Mouse (Mus musculus): ENCODE measurements around the gene Aldh3a2.
"Not testable (repeated sequence)": the region's sequence is repeated elsewhere in the genome, so short reads cannot be mapped to it uniquely, and the experiment has no call there.

Aldh3a2 gene

GRCm38 (mm10) chr11:61266551-61267533 lies at the start of gene Aldh3a2:
Gene Aldh3a2 (minus strand): TSS chr11:61267464.
- peak; percentile 96 for DNase-seq (ENCODE audit: low spot score)

DNA sequence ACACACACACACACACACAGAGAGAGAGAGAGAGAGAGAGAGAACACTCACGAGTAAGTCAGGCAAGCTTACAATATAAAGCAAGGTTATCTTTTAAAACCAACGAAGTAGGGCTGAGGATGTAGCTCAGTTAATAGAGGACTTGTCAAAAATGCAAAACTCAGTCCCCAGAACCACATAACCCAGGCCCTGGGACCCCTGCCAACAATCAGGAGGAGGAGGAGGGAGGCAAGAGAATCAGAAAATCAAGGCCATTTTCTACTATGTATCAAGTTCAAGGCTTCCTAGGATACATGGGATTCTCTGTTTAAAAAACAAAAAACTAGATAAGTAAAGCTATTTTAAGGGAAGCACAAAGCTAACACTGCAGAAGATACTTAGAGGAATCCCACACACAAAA lies 49.6 kb upstream of the Aldh3a2 start:
- no peak for DNase-seq (ENCODE audit: low spot score)

DNA sequence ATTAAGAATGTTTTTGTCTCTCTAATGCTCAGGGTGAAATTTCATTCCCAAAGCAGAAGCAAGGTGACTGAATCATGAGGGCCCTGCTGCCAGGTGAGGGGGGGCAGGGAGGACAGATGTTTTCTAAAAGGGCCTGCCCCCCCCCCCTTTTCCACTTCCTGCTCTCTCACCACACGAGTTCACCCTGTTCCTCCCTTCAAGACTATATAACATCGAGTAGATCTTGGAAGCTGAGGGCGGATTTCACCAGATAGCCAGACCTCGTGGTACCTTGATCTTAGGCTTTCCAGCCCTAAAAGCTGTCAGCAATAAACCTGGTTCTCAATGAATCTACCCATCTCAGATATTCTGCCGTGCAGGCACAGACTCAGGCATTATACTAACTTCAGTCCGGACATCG lies 43.1 kb upstream of the Aldh3a2 start:
- no peak for DNase-seq (ENCODE audit: low spot score)

DNA sequence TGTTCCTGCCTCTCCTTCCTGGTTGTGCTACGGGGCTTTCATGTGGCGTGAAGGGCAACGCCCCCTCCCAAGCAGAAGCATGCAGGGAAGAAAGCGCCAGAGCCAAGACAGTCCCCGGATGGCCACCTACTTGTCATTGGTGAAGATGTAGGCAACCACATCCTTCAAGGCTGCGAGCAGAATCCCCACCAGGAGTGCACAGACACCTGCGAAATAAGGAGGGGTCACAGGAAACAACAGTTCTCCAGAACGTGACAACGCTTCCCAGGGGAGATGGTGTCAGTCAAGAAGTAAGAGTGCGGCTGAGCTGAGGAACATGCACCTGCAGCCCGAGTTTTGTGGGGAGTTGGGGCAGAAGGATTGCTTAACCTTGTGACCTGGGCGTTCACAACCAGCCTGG lies 42.6 kb upstream of the Aldh3a2 start:
- no peak for DNase-seq (ENCODE audit: low spot score)

GRCm38 (mm10) chr11:61307795-61308194 lies 40.5 kb upstream of the Aldh3a2 start:
- no peak for DNase-seq (ENCODE audit: low spot score)

DNA sequence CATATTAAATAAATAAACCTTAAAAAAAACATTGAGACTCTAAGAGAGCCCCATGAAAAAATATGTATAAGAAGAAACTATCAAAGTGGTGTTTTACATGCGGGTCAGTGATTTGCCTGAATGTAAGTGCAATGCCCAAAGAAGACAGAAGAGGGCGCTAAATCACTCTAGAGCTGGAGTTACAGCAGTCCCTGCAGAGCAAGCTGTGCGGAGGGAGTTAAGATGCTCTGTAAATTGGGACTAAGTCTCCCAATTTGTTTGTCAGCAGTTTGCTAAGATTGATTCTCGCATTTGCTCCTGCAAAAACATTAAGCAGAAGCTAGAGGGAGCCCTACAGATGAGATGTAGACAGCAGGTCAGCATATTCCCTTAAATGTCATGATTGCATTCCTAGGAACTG lies 38.1 kb upstream of the Aldh3a2 start:
- peak; percentile 50 for DNase-seq (ENCODE audit: low spot score)

DNA sequence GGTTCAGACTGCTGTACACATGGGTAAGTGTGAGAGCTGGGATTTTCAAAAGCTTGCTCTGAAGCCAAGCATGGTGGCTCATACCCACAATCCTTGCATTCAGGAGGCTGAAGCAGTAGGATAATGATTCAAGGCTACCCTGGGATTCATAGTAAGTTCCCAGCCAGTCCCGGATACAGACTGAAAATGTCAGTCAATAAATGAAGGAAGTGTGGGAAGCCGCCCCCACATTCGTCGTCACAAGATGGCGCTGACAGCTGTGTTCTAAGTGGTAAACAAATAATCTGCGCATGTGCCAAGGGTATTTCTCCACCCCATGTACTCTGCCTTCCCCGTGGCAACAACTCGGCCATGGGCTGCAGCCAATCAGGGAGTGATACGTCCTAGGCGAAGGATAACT lies 37.3 kb upstream of the Aldh3a2 start:
- DNase-seq (ENCODE audit: low spot score) = not testable (repeated sequence)

- DNase-seq (ENCODE audit: low spot score) = peak; percentile 21
Measured at GRCm38 (mm10) chr11:61300716-61301392, 33.6 kb upstream of the Aldh3a2 start.

- no peak for DNase-seq (ENCODE audit: low spot score)
Measured at GRCm38 (mm10) chr11:61300205-61300604, 32.9 kb upstream of the Aldh3a2 start.

GRCm38 (mm10) chr11:61297901-61298300 lies 30.6 kb upstream of the Aldh3a2 start:
- DNase-seq (ENCODE audit: low spot score) = no peak

- no peak for DNase-seq (ENCODE audit: low spot score)
Measured at GRCm38 (mm10) chr11:61297326-61297725, 30.1 kb upstream of the Aldh3a2 start.

- no peak for DNase-seq (ENCODE audit: low spot score)
Measured at GRCm38 (mm10) chr11:61296556-61296955, 29.3 kb upstream of the Aldh3a2 start.

GRCm38 (mm10) chr11:61295556-61295955 lies 28.3 kb upstream of the Aldh3a2 start:
- DNase-seq (ENCODE audit: low spot score) = no peak

DNA sequence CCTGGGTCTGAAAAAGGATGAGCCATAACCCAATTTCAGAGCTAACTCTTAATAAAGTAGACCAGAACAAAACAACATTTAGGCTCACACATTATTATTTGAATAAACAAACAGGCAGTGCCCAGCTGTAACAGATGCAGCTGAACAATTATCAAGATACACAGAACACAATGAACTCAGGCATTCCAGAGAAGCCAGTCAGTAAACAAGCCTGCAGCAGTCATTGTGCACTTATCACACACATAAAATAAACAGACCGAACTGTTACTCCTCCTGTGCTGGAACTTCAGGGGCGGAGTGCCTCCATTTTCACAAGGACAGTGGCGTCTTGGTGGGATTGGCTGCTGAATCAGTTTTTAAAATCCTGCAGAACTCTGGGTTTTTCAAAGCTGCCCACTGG lies 27.2 kb upstream of the Aldh3a2 start:
- no peak for DNase-seq (ENCODE audit: low spot score)

- no peak for DNase-seq (ENCODE audit: low spot score)
Measured at GRCm38 (mm10) chr11:61293251-61293650, 26.0 kb upstream of the Aldh3a2 start.

DNA sequence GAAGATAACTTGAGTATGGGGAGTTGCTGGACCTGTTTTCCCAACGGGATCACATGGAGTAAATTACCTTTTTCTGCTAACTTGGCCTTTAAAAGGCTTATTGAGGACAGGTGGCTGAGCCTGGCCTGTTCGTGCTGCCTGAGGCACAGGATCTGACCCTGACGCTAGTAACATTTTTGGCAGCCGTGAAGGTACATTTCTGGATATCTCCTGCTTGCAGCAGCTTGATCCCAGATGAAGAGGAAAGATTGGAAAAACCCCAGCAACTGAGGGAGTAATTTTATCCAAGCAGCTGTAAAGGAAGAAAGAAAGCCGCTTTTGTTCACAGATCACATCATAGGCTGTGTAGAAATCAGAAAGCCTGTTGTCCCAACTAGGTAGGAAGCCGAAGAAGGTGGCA lies 17.1 kb upstream of the Aldh3a2 start:
- DNase-seq (ENCODE audit: low spot score) = no peak

DNA sequence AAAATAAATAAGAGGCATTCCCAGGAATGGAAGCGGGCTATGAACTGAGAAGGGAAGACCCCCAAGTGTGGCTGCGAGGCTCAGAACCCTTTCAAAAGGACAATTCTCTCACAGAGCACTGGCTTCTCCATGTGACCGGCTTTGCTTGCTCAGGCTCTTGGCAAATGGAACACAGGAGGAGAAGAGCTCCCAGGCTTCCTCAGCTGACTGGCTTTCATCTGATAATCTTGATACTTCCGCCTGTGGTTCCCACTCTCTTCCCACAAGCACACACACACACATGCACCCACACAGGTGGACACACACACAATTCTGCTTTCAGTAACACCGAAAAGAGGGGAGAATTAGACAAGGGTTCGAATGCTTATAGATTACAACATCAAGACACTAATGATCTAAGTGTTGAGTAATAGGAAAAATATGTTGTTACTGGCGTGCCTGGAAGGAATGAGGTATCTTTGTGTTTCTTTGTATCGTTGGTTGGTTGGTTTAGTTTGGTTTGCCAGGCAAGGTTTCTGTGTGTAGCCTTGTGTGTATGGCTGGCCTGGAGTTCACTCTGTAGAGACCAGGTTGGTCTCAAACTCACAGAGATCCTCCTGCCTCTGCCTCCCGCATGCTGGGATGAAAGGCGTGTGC lies 16.3 kb upstream of the Aldh3a2 start:
- no peak for DNase-seq (ENCODE audit: low spot score)

DNA sequence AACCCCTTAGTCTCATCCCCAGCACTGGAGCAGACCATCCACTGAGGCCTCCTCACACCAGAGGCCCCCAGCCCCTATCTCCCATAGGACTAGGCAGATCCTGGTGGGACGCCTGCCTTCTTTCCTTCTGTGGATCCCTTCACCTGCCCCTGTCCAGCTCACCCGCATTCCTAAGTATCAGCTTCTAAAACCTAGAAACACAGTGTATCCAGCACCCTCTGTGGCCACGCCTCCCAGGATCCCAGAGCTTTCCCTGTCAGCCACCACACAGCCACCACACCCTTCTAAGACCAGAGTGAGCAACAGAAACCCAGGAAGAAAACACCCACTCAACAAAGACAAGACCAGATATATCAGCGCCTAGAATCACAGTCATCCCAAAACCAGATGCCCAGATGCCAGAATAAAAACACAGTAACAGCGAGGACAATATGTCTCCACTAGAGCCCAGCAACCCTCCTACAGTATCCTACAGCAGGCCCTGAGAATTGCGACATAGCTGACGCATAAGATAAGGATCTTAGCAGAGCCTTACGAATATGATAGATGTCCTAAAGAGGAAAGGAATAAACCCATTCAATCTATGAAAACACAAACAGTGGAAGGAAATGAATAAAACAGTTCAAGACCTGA lies 11.3 kb upstream of the Aldh3a2 start:
- no peak for DNase-seq (ENCODE audit: low spot score)

- DNase-seq (ENCODE audit: low spot score) = no peak
Measured at GRCm38 (mm10) chr11:61277937-61278336, 10.7 kb upstream of the Aldh3a2 start.

DNA sequence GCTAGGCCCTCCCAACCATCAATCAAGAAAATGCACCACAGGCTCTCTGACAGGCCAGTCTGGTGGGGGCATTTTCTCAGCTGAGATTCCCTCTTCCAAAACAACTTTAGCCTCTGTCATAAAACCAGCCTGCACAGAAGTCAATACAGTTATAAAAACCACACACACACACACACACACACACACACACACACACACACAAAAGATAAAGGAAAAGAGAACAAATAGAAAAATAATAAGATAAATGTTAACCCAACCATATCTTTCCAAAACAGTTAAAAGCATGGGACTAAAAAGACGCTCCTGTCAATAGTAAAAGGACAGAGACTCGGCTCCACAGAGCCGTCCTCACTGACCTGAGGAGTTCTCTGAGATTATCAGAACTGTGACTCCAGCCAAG lies 9.2 kb upstream of the Aldh3a2 start:
- no peak for DNase-seq (ENCODE audit: low spot score)

DNA sequence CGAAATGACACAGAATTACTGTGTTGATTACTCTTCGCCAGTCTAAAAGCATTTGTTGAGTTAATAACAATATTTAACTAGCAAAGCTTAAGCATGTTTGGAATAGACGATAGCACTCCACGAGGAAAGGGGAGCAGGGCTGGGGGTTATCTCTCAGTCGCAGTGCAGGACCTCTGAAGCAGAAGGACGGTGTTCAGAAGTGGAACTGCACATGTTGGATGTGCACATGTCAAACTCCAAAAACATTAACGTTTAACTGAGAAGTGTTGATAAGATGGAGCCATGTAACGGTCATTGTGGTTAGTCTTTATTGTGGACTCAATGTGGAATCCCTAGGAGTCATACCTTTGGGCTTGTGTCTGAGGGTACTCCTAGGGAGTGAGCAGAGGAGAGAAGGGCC lies 7.8 kb upstream of the Aldh3a2 start:
- DNase-seq (ENCODE audit: low spot score) = no peak

GRCm38 (mm10) chr11:61274421-61274820 lies 7.2 kb upstream of the Aldh3a2 start:
- no peak for DNase-seq (ENCODE audit: low spot score)
